Mouse (Mus musculus): ENCODE measurements at regions not wholly inside any gene's neighbourhood (a gene's known extent, or its start where the extent isn't known, plus 50 kb on each side); places are given as distances from the start of the nearest gene placed in this dataset.

- no peak for DNase-seq (ENCODE audit: low spot score)
Observed at GRCm38 (mm10) chr3:143947079-143947937, 257.7 kb downstream of the Lmo4 start.

DNA sequence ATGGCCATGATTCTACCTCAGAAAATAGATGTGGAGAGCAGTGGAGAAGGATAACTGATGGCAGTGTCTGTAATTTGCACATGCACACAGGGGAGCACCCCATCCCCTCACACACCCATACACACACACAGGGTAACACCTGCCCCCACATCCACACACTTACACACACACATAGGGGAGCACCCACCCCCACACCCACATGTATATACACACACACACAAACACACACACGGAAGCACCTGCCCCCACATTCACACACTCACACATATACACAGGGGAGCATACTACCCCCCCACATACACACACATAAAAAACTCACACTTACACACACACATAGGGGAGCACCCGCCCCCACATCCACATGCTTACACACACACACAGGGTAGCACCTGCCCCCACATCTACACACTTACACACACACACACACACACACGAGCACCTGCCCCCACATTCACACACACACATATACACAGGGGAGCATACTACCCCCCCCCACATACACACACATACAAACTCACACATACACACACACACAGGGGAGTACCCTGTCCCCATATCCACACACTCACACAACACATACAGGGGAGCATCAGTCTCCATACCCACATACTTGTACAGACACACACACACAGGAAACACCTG, 265.8 kb downstream of the Lmo4 start:
- DNase-seq (ENCODE audit: low spot score) = no peak

DNA sequence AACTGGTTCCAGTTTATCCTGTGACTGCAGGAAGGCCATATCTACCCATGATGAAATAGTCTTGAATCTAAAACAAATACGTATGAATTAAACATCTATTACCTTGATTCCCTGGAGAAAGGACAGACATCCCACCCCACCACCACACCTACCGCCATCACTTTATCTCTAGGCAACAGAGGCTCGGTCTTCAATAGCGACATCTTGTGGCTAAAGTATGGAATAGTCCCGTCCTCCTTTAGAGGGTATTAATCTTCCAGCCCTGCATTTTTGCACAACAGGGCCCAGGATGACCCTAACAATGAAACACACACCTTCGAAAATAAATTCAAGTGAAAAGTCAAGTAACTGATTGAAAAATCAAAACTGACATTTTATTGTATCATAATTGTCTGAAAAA, 279.7 kb downstream of the Lmo4 start:
- no peak for DNase-seq (ENCODE audit: low spot score)

DNA sequence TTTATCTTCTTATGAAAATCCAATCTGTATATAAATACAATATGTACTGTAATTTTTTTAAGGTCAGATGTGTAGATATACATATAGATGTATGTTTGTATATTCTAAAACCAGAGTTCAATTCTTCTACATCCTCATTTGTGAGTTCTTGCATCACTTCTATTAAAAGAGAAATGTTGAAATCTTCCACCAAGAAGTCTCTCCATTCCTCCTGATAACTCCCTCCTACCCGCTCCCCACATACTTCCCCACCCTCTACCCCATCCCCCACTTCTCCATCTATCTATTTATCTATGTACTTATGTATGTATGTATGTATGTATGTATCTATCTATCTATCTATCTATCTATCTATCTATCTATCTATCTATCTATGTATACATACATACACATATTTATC, 285.3 kb downstream of the Lmo4 start:
- no peak for DNase-seq (ENCODE audit: low spot score)

- peak; percentile 69 for DNase-seq (ENCODE audit: low spot score)
Observed at GRCm38 (mm10) chr3:143914341-143915217, 290.4 kb downstream of the Lmo4 start.

GRCm38 (mm10) chr3:143913044-143913574, 291.9 kb downstream of the Lmo4 start:
- DNase-seq (ENCODE audit: low spot score) = no peak

DNA sequence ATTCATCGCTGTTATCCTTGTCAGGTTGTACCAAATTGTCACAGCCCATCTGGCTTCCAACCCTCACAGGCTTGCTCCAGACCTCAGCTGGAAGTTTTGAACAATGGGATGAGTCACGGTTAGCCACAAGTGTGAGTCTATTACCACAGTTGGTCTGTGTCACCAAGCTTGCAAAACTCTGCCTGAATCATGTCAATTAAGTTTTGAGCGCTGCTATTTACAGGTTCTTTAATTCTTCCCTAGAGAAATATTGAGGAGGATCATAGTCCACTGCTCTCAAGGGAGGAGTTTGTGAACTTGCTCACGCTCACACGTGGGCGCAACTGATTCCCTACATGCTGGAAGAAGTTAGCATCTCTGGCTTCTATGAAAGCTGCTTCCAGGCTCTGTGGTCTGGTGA, 292.6 kb downstream of the Lmo4 start:
- no peak for DNase-seq (ENCODE audit: low spot score)

- DNase-seq (ENCODE audit: low spot score) = no peak
Observed at GRCm38 (mm10) chr3:143909341-143909740, 295.7 kb downstream of the Lmo4 start.

DNA sequence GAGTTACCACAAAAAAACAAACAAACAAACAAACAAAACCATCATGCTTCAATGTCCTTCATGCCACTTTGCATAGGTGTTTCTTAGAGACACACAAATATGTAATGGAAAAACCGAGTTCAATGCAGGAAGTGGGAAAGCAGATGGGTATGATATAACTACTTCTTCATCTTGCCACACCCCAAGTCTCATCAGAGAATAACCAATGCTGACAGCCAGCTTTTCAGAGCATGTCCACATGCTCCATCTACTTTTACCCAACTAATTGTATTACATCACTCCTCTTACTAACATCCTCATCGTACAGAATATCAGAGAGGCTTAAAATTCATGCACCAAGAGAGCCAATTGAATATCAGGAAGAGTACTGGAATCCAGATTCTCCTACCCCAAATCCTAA, 301.6 kb downstream of the Lmo4 start:
- no peak for DNase-seq (ENCODE audit: low spot score)

- DNase-seq (ENCODE audit: low spot score) = no peak
Observed at GRCm38 (mm10) chr3:143880813-143881212, 324.2 kb downstream of the Lmo4 start.

DNA sequence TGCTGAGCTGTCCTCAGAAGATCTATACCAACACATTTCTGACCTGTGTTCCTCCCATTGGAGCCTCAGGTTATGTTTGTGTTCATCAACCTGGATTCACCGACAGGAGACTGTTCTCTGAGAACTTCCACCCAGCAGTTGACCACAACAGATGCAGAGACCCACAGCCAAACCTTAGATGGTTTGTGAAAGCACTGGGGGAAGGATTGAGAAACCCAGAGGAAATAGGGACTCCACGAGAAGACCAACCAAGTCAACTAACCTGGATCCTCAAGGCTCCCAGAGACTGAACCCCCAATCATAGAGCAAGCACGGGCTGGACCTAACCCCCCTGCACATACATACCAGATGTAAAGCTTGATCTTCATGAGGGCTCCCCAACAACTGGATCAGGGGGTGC, 331.1 kb downstream of the Lmo4 start:
- DNase-seq (ENCODE audit: low spot score) = no peak

GRCm38 (mm10) chr3:143866521-143866920, 338.5 kb downstream of the Lmo4 start:
- no peak for DNase-seq (ENCODE audit: low spot score)

GRCm38 (mm10) chr3:143865626-143866025, 339.4 kb downstream of the Lmo4 start:
- no peak for DNase-seq (ENCODE audit: low spot score)

GRCm38 (mm10) chr3:143864490-143864889, 340.5 kb downstream of the Lmo4 start:
- no peak for DNase-seq (ENCODE audit: low spot score)

- DNase-seq (ENCODE audit: low spot score) = no peak
Observed at GRCm38 (mm10) chr3:143862531-143862930, 342.5 kb downstream of the Lmo4 start.

GRCm38 (mm10) chr3:143861866-143862265, 343.2 kb downstream of the Lmo4 start:
- DNase-seq (ENCODE audit: low spot score) = no peak

DNA sequence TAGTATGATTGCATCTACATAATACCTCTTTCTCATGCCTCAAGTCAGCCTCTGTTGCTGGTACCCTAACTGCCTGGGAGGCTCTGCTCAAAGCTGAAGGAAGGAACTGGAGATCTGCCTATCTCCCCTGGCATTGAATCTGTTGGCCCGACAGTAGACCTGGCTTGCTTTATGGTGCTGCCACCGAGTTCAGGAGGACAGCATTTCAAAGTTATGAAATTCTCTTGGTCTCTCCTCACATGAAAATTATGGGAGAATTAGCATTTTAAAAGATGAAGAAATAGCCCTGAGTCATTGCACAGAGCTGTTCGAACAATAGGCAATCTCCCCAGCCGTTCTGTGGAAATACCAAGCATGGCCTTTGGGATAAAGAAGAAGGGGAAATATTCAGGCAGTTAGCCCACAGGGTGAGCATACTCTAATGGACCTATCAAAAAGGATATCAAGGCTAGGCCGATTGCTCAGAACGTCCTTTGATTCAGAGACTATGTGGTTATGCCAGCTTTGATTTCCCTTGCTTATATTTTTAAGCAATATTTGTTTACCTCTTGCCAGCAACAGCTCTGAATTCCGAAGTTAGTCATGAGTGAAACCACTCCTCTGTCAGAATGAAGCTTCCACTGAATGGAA, 369.3 kb downstream of the Lmo4 start:
- no peak for DNase-seq (ENCODE audit: low spot score)

- no peak for DNase-seq (ENCODE audit: low spot score)
Observed at GRCm38 (mm10) chr3:143834725-143835124, 370.3 kb downstream of the Lmo4 start.

GRCm38 (mm10) chr3:143823395-143823777, 381.6 kb downstream of the Lmo4 start:
- DNase-seq (ENCODE audit: low spot score) = no peak

GRCm38 (mm10) chr3:143822564-143823394, 382.2 kb downstream of the Lmo4 start:
- no peak for DNase-seq (ENCODE audit: low spot score)

GRCm38 (mm10) chr3:143807544-143807943, 397.5 kb downstream of the Lmo4 start:
- DNase-seq (ENCODE audit: low spot score) = no peak
